Mouse (Mus musculus) megakaryocyte, adult 5-6 weeks (primary cell): ENCODE data around the gene Nelfe. TPM values are rescaled to one million over a fixed set of nuclear protein-coding genes. Genes with fewer than 3 reads are reported as not detected.
"Not testable (repeated sequence)": the region's sequence is repeated elsewhere in the genome, so short reads cannot be mapped to it uniquely, and the experiment has no call there.

Source experiments
- ATAC-seq: 2 replicates; pipeline ENCODE4 v1.8.0; 2016; ENCODE audit warnings: mild to moderate bottlenecking, inconsistent platforms; ENCODE audit not compliant: poor library complexity, severe bottlenecking
- total RNA-seq, 2 experiments: library from RNA; stranded (forward) in 1 of 2; stranded (reverse) in 1 of 2; fragments of 153-499, 151-499 nt in 1 of 2; fragments of 221-1000, 200-1000 nt in 1 of 2; gene quantifications; 2 replicates each; pipeline versions ENCODE4 v1.2.3 to v1.2.4; 2015 to 2017

Nelfe gene
- total RNA-seq, 2 experiments from 2014 or later, result 25.1 to 35.4 TPM

- ATAC-seq, result no peak
Observed at GRCm38 (mm10) chr17:34891377-34891776, 41.2 kb downstream of the Nelfe start.

GRCm38 (mm10) chr17:34893072-34893824 is 43.1 kb downstream of the Nelfe start:
- no peak for ATAC-seq

- ATAC-seq, result peak; percentile 69
Observed at GRCm38 (mm10) chr17:34894074-34894597, 43.9 kb downstream of the Nelfe start.

- ATAC-seq, result no peak
Observed at GRCm38 (mm10) chr17:34894801-34895530, 44.8 kb downstream of the Nelfe start.

GRCm38 (mm10) chr17:34895724-34896123 is 45.5 kb downstream of the Nelfe start:
- ATAC-seq, result no peak

- no peak for ATAC-seq
Observed at GRCm38 (mm10) chr17:34896366-34896765, 46.2 kb downstream of the Nelfe start.

- ATAC-seq, result no peak
Observed at GRCm38 (mm10) chr17:34897373-34898159, 47.4 kb downstream of the Nelfe start.

GRCm38 (mm10) chr17:34898160-34898586 is 48.0 kb downstream of the Nelfe start, which contains the start of the genes C2 and Ehmt2:
Gene C2, minus strand, starts transcription at chr17:34898265.
Gene Ehmt2, plus strand, starts transcription at chr17:34898469.
- ATAC-seq, result peak; percentile 45

- ATAC-seq, result no peak
Observed at GRCm38 (mm10) chr17:34898706-34899052, 48.5 kb downstream of the Nelfe start.

- no peak for ATAC-seq
Observed at GRCm38 (mm10) chr17:34899053-34899889, 49.1 kb downstream of the Nelfe start.

GRCm38 (mm10) chr17:34899890-34900243 is 49.7 kb downstream of the Nelfe start:
- ATAC-seq, result no peak

GRCm38 (mm10) chr17:34900826-34901225 is 50.6 kb downstream of the Nelfe start:
- ATAC-seq, result not testable (repeated sequence)

GRCm38 (mm10) chr17:34901948-34902347 is 51.8 kb downstream of the Nelfe start:
- not testable (repeated sequence) for ATAC-seq

GRCm38 (mm10) chr17:34902895-34903294 is 52.7 kb downstream of the Nelfe start:
- ATAC-seq, result no peak

Other genes starting within 250 kb of the Nelfe start
Only the 30 nearest of the 37 such genes appear.
- gene Ppt2, start 221.9 kb upstream of the Nelfe start, total RNA-seq (2015), result 37.0 and 41.4 TPM in 2 replicates
- gene Ppt2, start 221.9 kb upstream of the Nelfe start, total RNA-seq (2017), result 25.6 and 26.8 TPM in 2 replicates
- 0.22 and 0.73 TPM in 2 replicates for gene Prrt1, start 220.9 kb upstream of the Nelfe start, total RNA-seq (2015)
- gene Prrt1, start 220.9 kb upstream of the Nelfe start, total RNA-seq (2017), result 0.22 TPM in 1 of 2 replicates, not detected in the other
- 4.0 and 4.2 TPM in 2 replicates for gene Fkbpl, start 205.6 kb upstream of the Nelfe start, total RNA-seq (2015)
- 40.5 and 41.6 TPM in 2 replicates for gene Fkbpl, start 205.6 kb upstream of the Nelfe start, total RNA-seq (2017)
- gene Atf6b, start 203.2 kb upstream of the Nelfe start, total RNA-seq (2015), result 31.9 and 32.4 TPM in 2 replicates
- gene Atf6b, start 203.2 kb upstream of the Nelfe start, total RNA-seq (2017), result 25.4 and 32.2 TPM in 2 replicates
- 0.02 and 0.04 TPM in 2 replicates for gene Tnxb, start 179.9 kb upstream of the Nelfe start, total RNA-seq (2015)
- gene Tnxb, start 179.9 kb upstream of the Nelfe start, total RNA-seq (2017), result under 0.01 and 0.08 TPM in 2 replicates
- 0.52 and 1.7 TPM in 2 replicates for gene C4b, start 106.5 kb upstream of the Nelfe start, total RNA-seq (2015)
- gene C4b, start 106.5 kb upstream of the Nelfe start, total RNA-seq (2017), result 0.37 TPM in 1 of 2 replicates, not detected in the other
- not detected in 2 replicates for gene Cyp21a1, start 45.8 kb upstream of the Nelfe start, total RNA-seq (2015)
- not detected in 2 replicates for gene Cyp21a1, start 45.8 kb upstream of the Nelfe start, total RNA-seq (2017)
- gene Stk19, start 13.4 kb upstream of the Nelfe start, total RNA-seq (2015), result 17.5 and 21.8 TPM in 2 replicates
- gene Stk19, start 13.4 kb upstream of the Nelfe start, total RNA-seq (2017), result 24.7 and 33.7 TPM in 2 replicates
- gene Dxo, start 13.4 kb upstream of the Nelfe start, total RNA-seq (2015), result 22.4 and 28.5 TPM in 2 replicates
- 17.7 and 24.6 TPM in 2 replicates for gene Dxo, start 13.4 kb upstream of the Nelfe start, total RNA-seq (2017)
- gene Skiv2l, start 181 bp upstream of the Nelfe start, total RNA-seq (2015), result 13.3 and 17.1 TPM in 2 replicates
- gene Skiv2l, start 181 bp upstream of the Nelfe start, total RNA-seq (2017), result 34.8 and 43.5 TPM in 2 replicates
- 2.3 and 7.1 TPM in 2 replicates for gene Cfb, start 12.1 kb downstream of the Nelfe start, total RNA-seq (2015)
- gene Cfb, start 12.1 kb downstream of the Nelfe start, total RNA-seq (2017), result 1.7 and 3.4 TPM in 2 replicates
- 0.78 and 1.1 TPM in 2 replicates for gene Zbtb12, start 29.1 kb downstream of the Nelfe start, total RNA-seq (2015)
- gene Zbtb12, start 29.1 kb downstream of the Nelfe start, total RNA-seq (2017), result 0.98 and 1.0 TPM in 2 replicates
- gene Gm20547, start 31.7 kb downstream of the Nelfe start, total RNA-seq (2015), result not detected in 2 replicates
- 0.41 TPM in 1 of 2 replicates, not detected in the other for gene Gm20547, start 31.7 kb downstream of the Nelfe start, total RNA-seq (2017)
- 1.0 and 1.3 TPM in 2 replicates for gene C2, start 47.9 kb downstream of the Nelfe start, total RNA-seq (2015)
- gene C2, start 47.9 kb downstream of the Nelfe start, total RNA-seq (2017), result 0.22 TPM in 1 of 2 replicates, not detected in the other
- gene Ehmt2, start 48.1 kb downstream of the Nelfe start, total RNA-seq (2015), result 66.5 and 68.9 TPM in 2 replicates
- 75.4 and 75.7 TPM in 2 replicates for gene Ehmt2, start 48.1 kb downstream of the Nelfe start, total RNA-seq (2017)
- 0.33 TPM in 1 of 2 replicates, not detected in the other for gene Slc44a4, start 64.1 kb downstream of the Nelfe start, total RNA-seq (2015)
- gene Slc44a4, start 64.1 kb downstream of the Nelfe start, total RNA-seq (2017), result 0.12 TPM in 1 of 2 replicates, not detected in the other
- 18.1 and 22.9 TPM in 2 replicates for gene Neu1, start 80.9 kb downstream of the Nelfe start, total RNA-seq (2015)
- gene Neu1, start 80.9 kb downstream of the Nelfe start, total RNA-seq (2017), result 23.4 and 23.7 TPM in 2 replicates
- 14.9 and 22.6 TPM in 2 replicates for gene Hspa1b, start 108.8 kb downstream of the Nelfe start, total RNA-seq (2015)
- 23.0 and 30.6 TPM in 2 replicates for gene Hspa1b, start 108.8 kb downstream of the Nelfe start, total RNA-seq (2017)
- gene Gm20481, start 119.5 kb downstream of the Nelfe start, total RNA-seq (2015), result not detected in 2 replicates
- gene Gm20481, start 119.5 kb downstream of the Nelfe start, total RNA-seq (2017), result not detected in 2 replicates
- gene Hspa1a, start 121.8 kb downstream of the Nelfe start, total RNA-seq (2015), result 10.8 and 12.4 TPM in 2 replicates
- 29.2 and 32.0 TPM in 2 replicates for gene Hspa1a, start 121.8 kb downstream of the Nelfe start, total RNA-seq (2017)
- gene Hspa1l, start 122.3 kb downstream of the Nelfe start, total RNA-seq (2015), result not detected in 2 replicates
- gene Hspa1l, start 122.3 kb downstream of the Nelfe start, total RNA-seq (2017), result 0.22 TPM in 1 of 2 replicates, not detected in the other
- gene Lsm2, start 131.5 kb downstream of the Nelfe start, total RNA-seq (2015), result 85.8 and 141 TPM in 2 replicates
- gene Lsm2, start 131.5 kb downstream of the Nelfe start, total RNA-seq (2017), result 13.2 and 31.2 TPM in 2 replicates
- gene Vars, start 150.6 kb downstream of the Nelfe start, total RNA-seq (2015), result 42.2 and 61.8 TPM in 2 replicates
- gene Vars, start 150.6 kb downstream of the Nelfe start, total RNA-seq (2017), result 110 and 165 TPM in 2 replicates
- 0.07 TPM in 1 of 2 replicates, not detected in the other for gene Vwa7, start 166.2 kb downstream of the Nelfe start, total RNA-seq (2015)
- 0.11 TPM in 1 of 2 replicates, not detected in the other for gene Vwa7, start 166.2 kb downstream of the Nelfe start, total RNA-seq (2017)
- gene Sapcd1, start 177.6 kb downstream of the Nelfe start, total RNA-seq (2015), result 1.4 and 1.5 TPM in 2 replicates
- gene Sapcd1, start 177.6 kb downstream of the Nelfe start, total RNA-seq (2017), result 0.22 TPM in 1 of 2 replicates, not detected in the other
- gene Msh5, start 196.4 kb downstream of the Nelfe start, total RNA-seq (2015), result 7.4 and 7.5 TPM in 2 replicates
- gene Msh5, start 196.4 kb downstream of the Nelfe start, total RNA-seq (2017), result 3.6 and 6.3 TPM in 2 replicates
- gene Clic1, start 199.6 kb downstream of the Nelfe start, total RNA-seq (2015), result 415 and 463 TPM in 2 replicates
- 386 and 405 TPM in 2 replicates for gene Clic1, start 199.6 kb downstream of the Nelfe start, total RNA-seq (2017)
- 2.2 and 3.1 TPM in 2 replicates for gene Ddah2, start 208.6 kb downstream of the Nelfe start, total RNA-seq (2015)
- 1.2 and 2.7 TPM in 2 replicates for gene Ddah2, start 208.6 kb downstream of the Nelfe start, total RNA-seq (2017)
- gene Ly6g6c, start 215.0 kb downstream of the Nelfe start, total RNA-seq (2015), result not detected in 2 replicates
- not detected in 2 replicates for gene Ly6g6c, start 215.0 kb downstream of the Nelfe start, total RNA-seq (2017)
- gene Mpig6b, start 215.8 kb downstream of the Nelfe start, total RNA-seq (2015), result not detected in 2 replicates
- not detected in 2 replicates for gene Mpig6b, start 215.8 kb downstream of the Nelfe start, total RNA-seq (2017)